Mouse (Mus musculus) c-Kit-negative CD71-positive TER-119-positive erythroid progenitor cells, embryonic 14.5 days (primary cell): ENCODE data around the gene Plk3.

Source experiments
- DNase-seq: peaks from one replicate; pipeline ENCODE4 v3.0.0-alpha.2; 2013; ENCODE audit warnings: low read depth, low spot score

Gene Plk3

DNA sequence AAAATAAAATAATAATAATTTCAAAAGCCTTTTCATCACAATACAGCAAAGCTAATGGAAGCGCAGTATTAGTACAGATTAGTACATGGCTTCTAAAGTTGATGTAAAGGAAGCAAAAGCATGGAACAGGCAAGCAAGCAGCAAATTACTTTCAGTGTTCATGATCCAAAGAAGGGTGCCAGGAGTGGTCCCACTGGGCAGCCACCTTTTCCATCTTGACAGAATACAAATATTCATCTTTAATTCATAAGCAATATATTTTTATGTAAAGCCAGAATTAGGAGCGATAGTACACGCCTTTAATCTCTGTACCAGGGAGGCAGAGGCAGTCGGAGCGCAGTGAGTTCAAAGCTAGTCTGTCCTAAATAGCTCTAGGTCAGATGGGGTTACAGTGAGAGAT lies 14.1 kb downstream of the Plk3 start:
- DNase-seq, result no peak

DNA sequence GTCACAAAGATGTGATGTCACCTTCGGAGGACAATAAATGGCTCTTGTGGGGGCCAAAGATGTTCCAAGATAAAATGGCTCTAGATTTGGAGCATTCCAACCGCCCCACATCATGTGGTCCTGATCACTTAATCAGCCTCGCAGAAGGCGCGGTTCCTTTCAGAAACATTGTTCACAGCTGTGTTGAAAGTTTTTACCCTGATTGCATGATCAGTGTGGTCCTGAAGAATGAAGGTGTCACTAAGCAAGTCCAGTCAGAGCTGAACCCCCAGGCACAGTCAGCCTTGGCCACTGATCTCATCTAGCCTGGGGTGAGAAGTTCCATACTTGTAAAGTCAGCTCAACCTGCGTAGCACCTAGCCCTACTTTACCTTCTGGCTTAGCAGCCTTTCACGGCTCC lies 15.8 kb downstream of the Plk3 start:
- DNase-seq, result no peak

DNA sequence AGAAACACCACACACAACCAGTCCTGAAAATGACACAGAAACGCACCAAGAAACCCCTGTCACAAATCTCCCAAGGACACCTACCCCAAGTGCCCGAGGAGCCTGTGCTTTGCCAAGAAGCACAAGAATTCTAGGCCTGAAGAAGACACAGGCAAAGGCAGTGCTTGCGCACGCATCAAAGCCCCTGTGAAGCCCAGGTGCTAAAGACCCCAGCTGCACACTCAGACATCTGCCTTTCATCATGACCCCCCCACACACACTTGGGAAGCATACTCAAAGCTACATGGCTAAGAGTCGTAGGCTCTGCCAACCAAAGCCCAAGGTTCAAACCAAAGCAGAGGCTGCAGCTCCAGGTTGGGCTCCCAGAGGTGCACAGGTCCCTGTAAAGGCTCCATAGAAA lies 18.2 kb downstream of the Plk3 start:
- no peak for DNase-seq

DNA sequence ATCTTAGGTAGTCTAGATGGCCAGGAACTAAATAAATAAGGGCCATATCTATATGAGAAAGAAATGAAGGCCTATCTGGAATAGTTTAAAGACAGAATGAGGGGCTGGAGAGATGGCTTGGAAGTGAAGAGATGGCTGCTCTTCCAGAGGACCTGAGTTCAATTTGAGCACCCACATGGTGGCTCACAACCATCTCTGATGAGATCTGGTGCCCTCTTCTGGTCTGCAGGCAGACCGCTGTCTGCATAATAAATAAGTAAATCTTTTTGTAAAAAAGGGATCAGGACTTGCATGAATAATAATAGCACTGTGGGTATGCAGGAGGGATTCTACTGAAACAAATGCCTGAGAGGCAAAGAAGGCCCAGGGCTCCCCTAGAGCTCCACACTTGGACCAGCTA lies 20.5 kb downstream of the Plk3 start:
- no peak for DNase-seq

DNA sequence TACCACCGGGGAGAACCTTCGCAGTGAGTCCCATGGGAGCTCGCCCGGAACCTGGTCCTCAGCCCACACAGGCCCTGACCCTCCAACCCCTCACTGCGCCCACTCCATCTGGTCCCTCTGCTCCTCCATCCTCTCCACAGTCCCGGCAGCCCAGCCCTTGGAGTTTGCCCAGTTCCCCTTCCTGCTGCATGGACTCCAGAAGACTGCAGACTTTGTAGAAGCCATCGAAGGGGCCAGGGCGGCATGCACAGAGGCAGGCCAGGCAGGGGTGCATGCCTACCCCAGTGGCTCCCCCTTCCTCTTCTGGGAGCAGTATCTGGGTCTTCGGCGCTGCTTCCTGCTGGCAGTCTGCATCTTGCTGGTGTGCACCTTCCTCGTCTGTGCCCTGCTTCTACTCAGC lies 22.8 kb downstream of the Plk3 start:
- no peak for DNase-seq

DNA sequence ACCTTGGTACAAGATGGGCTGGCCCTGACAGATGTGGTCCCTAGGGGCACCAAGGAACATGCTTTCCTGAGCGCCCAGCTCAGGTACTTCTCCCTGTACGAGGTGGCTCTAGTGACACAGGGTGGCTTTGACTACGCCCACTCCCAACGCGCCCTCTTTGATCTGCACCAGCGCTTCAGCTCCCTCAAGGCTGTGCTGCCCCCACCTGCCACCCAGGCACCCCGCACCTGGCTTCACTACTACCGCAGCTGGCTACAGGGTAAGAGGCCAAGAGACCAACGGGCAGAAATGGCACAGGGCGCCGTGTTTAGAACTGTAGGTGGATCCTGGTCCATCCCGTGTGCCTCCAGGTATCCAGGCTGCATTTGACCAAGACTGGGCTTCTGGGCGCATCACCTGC lies 23.5 kb downstream of the Plk3 start:
- no peak for DNase-seq

DNA sequence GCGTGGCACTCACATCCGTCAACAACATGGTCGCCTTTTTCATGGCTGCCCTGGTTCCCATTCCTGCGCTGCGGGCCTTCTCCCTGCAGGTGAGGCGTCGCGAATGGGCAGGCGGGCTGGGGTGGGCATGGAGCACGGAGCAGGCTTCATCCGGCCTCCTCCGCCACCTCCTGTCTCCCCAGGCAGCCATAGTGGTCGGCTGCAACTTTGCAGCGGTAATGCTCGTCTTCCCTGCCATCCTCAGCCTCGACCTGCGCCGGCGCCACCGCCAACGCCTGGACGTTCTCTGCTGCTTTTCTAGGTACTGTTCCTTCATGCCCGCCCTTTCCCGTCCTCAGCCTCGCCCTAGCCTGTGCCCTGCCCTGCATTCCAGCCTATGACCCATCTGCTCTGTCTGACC lies 24.4 kb downstream of the Plk3 start:
- DNase-seq, result no peak

DNA sequence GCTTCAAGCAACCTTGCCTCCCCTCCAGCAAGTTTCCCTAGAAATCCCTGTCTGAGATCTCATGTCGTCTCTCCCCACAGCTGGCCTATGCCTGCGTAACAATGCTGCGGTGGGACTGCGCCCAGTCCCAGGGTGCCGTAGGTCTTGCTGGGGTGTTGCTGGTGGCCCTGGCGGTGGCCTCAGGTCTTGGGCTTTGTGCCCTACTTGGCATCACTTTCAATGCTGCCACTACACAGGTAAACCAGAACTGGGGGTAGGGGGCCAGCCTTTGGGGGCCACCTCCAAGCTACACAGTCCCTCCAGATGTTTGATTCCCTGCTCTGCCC lies 25.3 kb downstream of the Plk3 start:
- DNase-seq, result no peak

DNA sequence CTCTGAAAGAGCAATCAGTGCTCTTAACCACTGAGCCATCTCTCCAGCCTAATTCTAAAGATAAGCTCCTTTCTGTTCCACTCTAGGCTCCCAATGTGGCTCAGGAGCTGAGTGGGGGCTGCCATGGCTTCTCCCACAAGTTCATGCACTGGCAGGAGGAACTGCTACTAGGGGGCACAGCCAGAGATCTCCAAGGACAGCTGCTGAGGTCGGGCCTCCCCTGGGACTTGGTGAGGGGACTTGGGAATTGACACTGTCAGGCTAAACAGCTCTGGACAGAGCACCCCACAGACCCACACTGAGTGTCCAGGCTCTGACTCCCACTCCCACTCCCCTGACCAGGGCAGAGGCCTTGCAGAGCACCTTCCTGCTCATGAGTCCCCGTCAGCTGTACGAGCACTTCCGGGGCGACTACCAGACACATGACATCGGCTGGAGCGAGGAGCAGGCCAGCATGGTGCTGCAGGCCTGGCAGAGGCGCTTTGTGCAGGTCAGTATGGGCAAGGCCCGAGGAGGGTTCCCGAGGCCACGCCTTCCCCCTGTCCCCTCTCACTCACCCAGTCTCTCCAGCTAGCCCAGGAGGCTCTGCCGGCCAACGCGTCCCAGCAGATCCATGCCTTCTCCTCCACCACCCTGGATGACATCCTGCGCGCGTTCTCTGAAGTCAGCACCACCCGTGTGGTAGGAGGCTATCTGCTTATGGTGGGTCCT lies 25.8 kb downstream of the Plk3 start:
- no peak for DNase-seq

DNA sequence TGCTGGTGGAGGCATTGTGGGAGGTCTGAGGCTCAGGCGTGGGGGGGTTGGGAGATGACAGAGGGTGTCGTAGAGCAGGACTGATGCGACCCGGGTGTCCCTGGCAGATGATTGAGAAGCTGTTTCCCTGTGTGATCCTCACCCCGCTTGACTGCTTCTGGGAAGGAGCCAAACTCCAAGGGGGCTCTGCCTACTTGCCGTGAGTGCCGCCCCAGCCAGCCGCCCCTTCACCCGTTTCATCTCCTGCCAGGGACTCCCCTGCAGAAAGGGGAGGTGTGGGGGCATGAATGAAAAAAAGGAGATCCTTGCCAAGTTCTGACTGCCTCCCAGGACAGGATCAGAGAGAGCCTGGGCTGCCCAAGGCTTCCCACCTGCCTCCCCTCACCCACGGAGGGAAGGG lies 28.6 kb downstream of the Plk3 start:
- DNase-seq, result no peak

DNA sequence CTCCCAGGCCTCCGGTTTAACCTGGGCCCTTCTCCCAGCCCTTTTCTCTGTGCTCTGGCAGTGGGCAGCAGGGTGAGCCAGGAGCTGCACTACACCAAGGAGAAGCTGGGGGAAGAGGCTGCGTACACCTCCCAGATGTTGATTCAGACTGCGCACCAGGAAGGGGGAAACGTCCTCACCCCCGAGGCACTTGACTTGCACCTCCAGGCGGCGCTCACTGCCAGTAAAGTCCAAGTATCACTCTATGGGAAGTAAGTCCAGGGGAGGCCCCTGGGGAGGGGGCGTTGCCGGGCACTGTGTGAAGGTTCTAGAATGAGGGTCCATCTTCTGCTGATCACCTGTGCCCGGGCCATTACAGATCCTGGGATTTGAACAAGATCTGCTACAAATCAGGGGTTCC lies 29.1 kb downstream of the Plk3 start:
- no peak for DNase-seq

DNA sequence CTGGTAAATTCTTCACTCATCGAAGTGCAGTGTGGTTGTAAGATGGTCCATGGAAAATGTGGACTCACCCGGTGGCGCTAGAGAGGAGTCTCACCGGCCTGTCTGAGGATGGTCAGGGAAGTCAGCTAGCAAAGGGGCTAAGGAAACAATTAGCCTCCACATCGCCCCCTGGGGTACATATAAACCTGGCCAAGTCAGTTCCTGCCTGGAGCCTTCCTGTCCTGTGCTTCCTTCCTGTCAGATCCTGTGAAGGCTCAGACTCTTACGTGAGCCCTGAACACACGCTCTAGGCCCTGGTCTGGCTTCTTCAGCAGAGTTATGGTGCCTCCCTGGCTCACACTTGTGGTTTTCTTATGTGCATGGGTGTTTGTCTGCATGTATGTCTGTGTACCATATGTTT lies 32.5 kb downstream of the Plk3 start:
- DNase-seq, result no peak

DNA sequence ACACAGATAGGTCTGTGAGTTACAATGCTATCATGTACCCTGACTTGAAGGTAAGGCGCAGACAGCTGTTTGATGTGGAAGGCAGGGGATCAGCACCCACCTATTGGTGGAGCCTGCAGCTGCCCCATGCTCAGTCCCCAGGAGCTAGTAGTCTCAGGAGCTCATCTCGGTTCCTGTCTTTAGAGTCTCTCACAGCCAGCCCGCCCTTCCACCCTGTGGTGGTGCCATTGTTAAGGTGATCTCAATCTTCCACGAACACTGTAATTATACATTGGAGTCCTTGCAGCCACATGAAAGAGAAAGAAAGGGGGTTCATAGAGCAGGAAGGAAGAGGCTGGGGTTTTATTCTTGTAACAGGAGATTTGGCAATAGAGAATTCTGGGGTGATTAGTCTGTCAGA lies 33.7 kb downstream of the Plk3 start:
- no peak for DNase-seq

DNA sequence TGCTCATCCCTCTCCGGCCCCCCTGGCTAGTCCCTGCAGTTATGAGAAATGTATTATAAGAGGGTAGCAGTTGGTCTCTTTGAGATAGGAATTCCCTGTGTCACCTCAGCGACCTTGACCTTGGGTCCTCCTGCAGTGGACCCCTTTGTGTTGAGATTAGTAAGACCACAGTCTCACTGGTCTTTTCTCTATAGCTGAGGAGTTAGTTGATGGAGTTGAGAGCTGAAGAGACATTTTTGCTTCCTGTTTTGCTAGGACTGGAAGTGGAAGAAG lies 35.1 kb downstream of the Plk3 start:
- DNase-seq, result no peak

DNA sequence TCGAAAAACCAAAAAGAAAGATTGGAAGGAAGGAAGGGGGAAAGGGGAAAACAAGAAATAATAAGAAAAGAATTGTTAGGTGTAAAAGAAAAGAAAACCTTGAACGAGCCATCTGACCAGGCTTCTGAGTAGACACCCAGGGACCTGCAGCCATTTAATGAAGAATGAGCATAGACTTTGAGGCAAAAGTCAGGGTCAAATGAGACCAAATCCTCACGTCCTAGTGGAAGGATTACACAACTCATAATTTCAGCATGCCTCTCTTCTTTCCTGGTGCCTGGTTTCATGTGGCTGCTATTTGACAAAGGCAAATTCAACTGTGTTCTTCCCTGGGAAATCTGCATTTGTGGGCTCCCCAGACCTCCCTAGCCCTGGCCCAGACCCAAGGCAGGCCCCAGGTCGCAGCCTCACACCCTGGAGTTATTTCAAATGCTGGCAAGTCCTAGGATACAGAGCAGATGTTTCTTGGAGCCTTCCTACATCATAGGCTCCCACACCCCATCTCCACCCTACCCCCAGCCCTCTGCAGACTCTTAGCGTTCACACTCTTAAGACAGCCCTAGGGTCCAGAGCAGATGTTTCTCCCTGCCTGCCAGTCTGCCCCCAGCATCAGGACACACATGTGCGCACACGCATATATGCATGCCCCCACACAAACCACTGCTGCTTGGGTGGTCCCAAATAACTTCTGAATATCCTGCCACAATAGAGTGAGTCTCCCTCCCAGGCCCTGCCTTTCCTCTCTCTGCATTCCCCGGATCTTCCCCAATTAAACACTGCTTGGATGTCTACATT lies 35.6 kb downstream of the Plk3 start:
- no peak for DNase-seq

DNA sequence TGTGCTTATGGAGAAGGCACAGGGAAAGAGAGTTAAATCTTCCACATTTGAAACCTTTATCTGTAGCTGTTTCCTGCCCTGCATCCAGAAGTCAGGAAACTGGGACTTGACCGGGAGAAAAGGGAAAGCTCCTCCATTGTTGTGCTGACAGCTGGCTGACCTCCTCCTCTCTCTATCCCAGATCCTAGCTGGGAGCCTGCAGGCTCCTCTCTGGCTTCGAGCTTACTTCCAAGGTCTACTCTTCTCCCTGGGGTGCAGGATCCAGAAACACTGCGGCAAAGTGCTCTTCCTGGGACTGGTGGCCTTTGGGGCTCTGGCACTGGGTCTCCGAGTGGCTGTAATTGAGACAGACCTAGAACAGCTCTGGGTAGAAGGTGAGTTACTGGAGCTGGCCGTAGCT lies 37.1 kb downstream of the Plk3 start:
- DNase-seq, result no peak

DNA sequence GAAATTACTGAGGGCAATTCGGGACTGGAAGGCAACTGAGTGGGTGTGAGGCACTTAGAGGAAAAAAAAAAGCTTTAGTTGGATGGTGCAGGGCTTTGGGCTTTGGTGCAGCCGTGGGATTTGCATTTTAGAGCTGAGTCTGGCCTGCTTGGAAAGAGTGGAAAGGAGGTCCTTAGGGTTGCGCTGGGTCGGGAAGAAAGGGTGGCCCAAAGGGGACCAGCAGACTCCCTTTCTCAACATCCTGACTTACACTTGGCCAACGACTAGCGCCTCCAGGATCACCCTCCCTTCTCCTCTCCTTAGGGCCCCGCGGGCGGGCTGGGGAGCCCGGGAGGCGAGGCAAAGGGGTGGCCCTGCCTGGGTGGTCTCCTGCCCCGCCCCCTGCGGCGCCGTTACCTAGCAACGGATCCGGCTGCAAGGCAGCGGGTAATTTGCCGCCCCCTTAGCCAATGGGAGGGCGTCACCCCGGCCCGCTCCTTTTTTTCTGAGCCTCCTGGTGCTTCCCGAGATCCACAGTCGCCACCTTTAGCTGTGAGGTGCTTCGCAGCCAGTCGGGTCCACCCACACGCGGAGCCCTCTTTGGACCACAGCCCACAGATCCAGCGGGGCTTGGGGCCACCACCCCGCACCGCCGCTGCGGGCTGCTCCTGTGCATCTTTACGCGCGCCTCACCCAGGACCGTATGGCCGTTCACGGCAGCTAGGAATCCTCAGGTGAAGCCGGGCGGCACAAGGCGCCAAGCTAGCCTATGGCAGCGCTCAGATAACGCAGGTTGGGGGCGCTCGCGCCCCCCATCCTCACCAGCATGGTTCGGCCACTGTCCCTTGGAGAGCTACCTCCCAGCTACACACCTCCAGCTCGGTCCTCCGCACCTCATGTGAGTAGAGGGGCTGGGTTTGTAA lies 38.0 kb downstream of the Plk3 start, which contains the start of gene Ptch2:
Ptch2 (plus strand) TSS at position 525 of the 902 bp plus-strand sequence.
- no peak for DNase-seq

DNA sequence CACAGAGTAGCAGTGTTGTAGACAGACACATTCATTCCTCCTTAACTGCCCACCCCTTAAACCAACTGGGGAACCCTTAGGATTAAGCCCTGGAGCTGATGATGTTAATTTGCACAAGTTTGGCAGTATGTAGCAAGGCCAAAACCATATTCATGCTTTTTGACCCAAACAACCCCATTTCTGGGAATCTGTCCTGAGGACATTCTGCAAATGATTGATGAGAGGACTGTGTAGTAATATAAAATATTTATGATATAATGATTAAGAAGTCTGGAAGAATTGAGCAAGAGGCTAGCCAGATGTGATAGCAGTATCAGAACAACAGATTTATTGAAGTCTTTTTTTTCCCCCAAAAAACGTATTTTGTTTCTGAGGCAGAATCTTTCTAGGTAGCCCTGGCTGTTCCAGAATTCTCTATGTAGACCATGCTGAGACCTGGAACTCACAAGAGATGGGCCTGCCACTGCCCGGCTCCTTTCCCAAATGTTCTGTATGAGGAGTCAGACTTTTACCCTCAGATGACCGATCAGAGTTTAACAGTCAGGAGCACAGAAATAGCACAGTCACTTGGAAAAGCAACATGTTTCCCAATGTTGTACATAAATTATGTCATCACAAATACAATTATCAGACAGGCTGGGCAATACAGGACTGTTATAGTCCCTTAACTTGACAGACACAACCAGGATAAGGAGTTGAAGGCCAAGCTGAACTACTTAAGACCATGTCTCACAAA lies 39.0 kb downstream of the Plk3 start:
- no peak for DNase-seq

DNA sequence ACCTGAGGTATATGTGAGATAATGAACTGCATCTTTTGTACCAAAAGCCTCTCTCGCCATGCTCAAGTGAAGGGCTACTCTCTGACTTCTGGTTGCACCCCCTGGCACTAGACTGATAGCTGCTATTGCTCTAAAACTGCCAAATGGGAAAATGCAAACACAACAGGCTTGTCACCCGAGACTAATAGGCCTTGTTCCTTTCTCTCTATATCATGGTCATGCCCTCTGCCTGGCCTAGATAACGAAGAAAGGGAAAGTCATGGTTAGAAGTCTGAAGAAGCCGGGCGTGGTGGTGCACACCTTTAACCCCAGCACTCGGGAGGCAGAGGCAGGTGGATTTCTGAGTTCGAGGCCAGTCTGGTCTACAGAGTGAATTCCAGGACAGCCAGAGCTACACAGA lies 43.2 kb downstream of the Plk3 start:
- DNase-seq, result peak; percentile 48

DNA sequence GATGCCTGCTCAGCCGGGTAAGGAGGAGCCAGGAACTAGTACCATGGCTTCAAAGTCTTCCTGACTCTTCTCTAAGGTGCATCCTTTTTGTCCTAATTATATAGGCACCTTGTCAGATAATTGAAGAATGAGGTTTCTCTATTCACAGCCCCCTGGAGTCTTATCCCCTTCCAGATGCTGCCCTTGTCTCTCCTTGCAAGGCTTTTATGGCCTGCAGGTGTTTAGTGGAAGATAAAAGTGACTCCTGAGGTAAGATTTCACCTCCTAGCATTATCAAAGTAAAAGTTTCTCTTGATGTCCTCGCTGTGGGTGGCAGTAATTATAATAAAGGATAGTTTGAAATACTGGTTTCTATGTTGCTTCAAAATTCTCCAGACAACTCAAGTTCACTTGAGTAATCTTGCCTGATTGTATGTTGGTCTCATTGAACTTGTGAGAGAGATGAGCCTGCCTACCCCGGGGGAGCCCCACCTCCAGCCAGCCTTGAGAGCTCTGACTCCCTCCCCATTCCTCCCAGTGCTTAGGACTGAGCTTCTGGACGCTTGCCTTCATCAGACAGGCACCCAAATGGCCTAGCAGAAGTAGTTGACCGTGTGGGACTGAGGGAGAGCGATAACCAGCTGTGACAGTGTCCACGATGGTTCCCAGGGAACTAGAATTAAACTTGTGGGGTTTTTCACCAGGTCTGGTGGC lies 45.7 kb downstream of the Plk3 start:
- DNase-seq, result peak; percentile 22
